Mouse (Mus musculus) ES-Bruce4 (cell line): ENCODE results near the gene Rasgef1b. TPM values are rescaled to one million over a fixed set of nuclear protein-coding genes. Genes with fewer than 3 reads are reported as not detected.

Experiments used
- H3K27ac ChIP-seq: 2 replicates; pipeline ENCODE4 v1.5.1; 2012; ENCODE audit warnings: low read length, inconsistent platforms; ENCODE audit not compliant: insufficient read depth
- H3K27me3 ChIP-seq: 2 replicates; pipeline ENCODE4 v1.6.1; 2012; ENCODE audit warnings: mild to moderate bottlenecking, low read length, inconsistent platforms; ENCODE audit not compliant: control insufficient read depth, poor library complexity, insufficient read depth, severe bottlenecking
- H3K36me3 ChIP-seq: 2 replicates; pipeline ENCODE4 v1.6.1; 2012; ENCODE audit warnings: inconsistent platforms, mild to moderate bottlenecking, low read length, moderate library complexity; ENCODE audit not compliant: control insufficient read depth, poor library complexity, insufficient read depth, severe bottlenecking
- H3K4me1 ChIP-seq: one replicate; pipeline ENCODE4 v1.8.1; 2011; ENCODE audit warnings: low read length; ENCODE audit not compliant: control insufficient read depth, insufficient read depth
- H3K4me3 ChIP-seq: 2 replicates; pipeline ENCODE4 v1.5.1; 2011; ENCODE audit warnings: low read depth, mild to moderate bottlenecking, low read length
- H3K9ac ChIP-seq: 2 replicates; pipeline ENCODE4 v1.6.1; 2012; ENCODE audit warnings: low read depth, mild to moderate bottlenecking, inconsistent platforms; ENCODE audit not compliant: poor library complexity, severe bottlenecking
- H3K9me3 ChIP-seq: replicated peaks from 2 replicates; pipeline ENCODE4 v1.6.1; 2012; ENCODE audit warnings: mild to moderate bottlenecking, low read length, inconsistent platforms; ENCODE audit not compliant: control insufficient read depth, poor library complexity, insufficient read depth, severe bottlenecking
- CTCF ChIP-seq: IDR thresholded peaks from one replicate; pipeline ENCODE4 v1.8.1; 2011; ENCODE audit warnings: low read depth, low read length
- EP300 ChIP-seq: IDR thresholded peaks from 2 replicates; pipeline ENCODE4 v1.6.1; 2011; ENCODE audit warnings: low read depth, low read length; ENCODE audit not compliant: insufficient read depth
- POLR2A ChIP-seq: IDR thresholded peaks from one replicate; pipeline ENCODE4 v1.8.1; 2011; ENCODE audit warnings: low read length; ENCODE audit not compliant: insufficient read depth
- polyA plus RNA-seq: library from polyadenylated mRNA; stranded (reverse); fragments of >200 nt; gene quantifications from 2 replicates; pipeline ENCODE4 v1.2.4, GENCODE M21; 2011; ENCODE audit warnings: low read depth; ENCODE audit not compliant: missing spikeins, insufficient read depth, insufficient read length

The Rasgef1b gene
- polyA plus RNA-seq, 1 experiment = 1.9 TPM

GRCm38 (mm10) chr5:99238150-99238549 lies 490.7 kb downstream of the Rasgef1b start:
- Histone ChIP-seq H3K4me3 (no peak overlapping the region), H3K4me1 (no peaks in the 10 kb centered on the region), H3K9me3 (no peaks in the 10 kb centered on the region), H3K27ac (no peak overlapping the region), H3K27me3 (no peaks in the 10 kb centered on the region), H3K36me3 (no peaks in the 10 kb centered on the region), H3K9ac (no peak overlapping the region)
- TF ChIP-seq POLR2A (no peak), CTCF (no peak), EP300 (no peak)

DNA sequence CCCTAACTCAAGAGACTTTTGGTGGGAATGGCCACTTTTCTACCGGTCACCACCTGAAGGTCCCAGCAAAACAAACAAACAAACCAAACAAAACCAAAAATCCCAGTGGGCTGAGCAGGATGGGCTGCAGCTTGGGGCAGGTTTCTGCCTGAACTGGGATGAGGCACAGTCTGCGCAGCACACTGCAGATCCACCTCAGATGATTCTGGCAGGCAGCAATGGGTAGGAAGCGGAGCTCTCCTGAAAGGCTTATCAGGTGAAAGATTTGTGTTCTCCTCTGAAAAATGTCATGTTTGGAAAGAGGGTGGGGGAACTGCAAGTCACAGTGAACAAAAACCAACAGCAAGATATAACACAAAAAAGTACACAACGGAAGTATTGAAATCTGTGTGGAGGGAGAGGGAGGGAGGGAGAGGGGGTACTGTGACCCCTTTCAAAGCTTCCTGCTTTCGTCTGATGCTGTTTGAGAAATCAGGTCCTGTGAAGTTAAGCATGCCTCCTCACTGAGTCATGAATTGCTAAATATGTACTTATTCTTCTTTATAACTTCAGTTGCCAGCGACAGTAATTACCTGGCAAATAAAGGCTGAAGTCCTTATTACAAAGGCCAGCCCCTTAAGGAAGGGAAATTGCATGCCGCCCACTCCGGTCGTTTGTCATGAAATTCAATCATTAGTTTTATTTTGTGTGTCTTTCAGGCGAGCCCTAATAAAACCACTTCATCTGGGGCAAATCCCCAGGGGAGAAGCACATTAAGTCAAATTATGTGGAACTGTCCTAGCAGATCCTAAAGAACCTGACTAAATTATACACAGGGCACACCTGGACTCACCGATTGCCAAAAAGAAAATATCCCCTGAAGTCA lies 491.7 kb downstream of the Rasgef1b start:
- no peaks in the 10 kb centered on the region for H3K4me1 ChIP-seq
- no peak overlapping the region for H3K4me3 ChIP-seq
- H3K9me3 ChIP-seq = no peaks in the 10 kb centered on the region
- TF ChIP-seq EP300 (no peak), CTCF (no peak), POLR2A (no peak)
- no peaks in the 10 kb centered on the region for H3K36me3 ChIP-seq
- no peaks in the 10 kb centered on the region for H3K27me3 ChIP-seq
- no peak overlapping the region for H3K9ac ChIP-seq
- no peak overlapping the region for H3K27ac ChIP-seq

DNA sequence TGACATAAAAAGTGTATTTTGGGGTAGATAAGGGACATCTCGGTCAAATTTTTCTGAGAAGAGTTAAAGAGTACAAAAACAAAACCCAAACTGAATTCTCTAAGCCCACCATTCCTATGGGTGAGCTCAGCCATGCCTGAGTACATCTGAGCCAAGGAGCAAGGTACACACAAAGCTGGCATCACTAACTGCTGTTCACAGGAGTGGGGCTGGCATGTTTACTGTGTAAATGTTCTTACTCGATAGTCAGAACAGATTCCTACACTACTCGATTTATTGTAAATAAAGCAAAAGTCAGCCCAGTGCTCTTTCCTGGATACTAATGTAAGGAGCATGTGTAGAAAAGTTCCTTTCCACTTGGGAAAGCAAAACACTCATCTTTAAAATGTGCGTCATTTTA lies 492.4 kb downstream of the Rasgef1b start:
- Histone ChIP-seq H3K27ac (no peak overlapping the region), H3K9ac (no peak overlapping the region), H3K4me1 (no peaks in the 10 kb centered on the region), H3K36me3 (no peaks in the 10 kb centered on the region), H3K9me3 (no peaks in the 10 kb centered on the region), H3K4me3 (no peak overlapping the region), H3K27me3 (no peaks in the 10 kb centered on the region)
- TF ChIP-seq EP300 (no peak), POLR2A (no peak), CTCF (no peak)

- Histone ChIP-seq H3K27me3 (no peaks in the 10 kb centered on the region), H3K9me3 (no peaks in the 10 kb centered on the region), H3K27ac (no peak overlapping the region), H3K36me3 (no peaks in the 10 kb centered on the region), H3K4me3 (no peak overlapping the region), H3K4me1 (no peaks in the 10 kb centered on the region), H3K9ac (no peak overlapping the region)
- TF ChIP-seq EP300 (no peak), POLR2A (no peak), CTCF (no peak)
Observed at GRCm38 (mm10) chr5:99234275-99234674, 494.6 kb downstream of the Rasgef1b start.

- H3K36me3 ChIP-seq = no peaks in the 10 kb centered on the region
Observed at GRCm38 (mm10) chr5:99233176-99233575, 495.7 kb downstream of the Rasgef1b start.

DNA sequence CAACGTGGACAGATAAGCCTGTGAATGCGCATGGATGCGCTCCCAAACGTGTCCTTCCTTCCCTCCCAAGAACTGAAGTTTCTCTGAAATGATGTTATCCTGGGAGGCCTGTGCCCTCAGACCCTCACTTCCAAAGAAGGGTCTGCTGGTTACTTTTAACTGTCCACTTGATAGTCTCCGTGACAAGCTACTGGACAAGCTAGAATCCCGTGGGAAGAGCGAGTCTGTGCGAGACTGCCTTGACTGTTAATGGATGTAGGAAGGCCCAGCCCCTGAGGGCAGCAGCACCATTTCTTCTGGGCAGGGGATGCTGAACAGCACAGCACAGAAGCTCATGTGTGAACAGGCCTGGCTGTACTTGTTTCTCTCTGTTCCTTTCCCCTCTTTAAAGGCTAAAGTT lies 496.5 kb downstream of the Rasgef1b start:
- Histone ChIP-seq H3K27me3 (no peaks in the 10 kb centered on the region), H3K4me1 (no peaks in the 10 kb centered on the region), H3K9me3 (no peaks in the 10 kb centered on the region), H3K36me3 (no peaks in the 10 kb centered on the region), H3K27ac (no peak overlapping the region), H3K9ac (no peak overlapping the region), H3K4me3 (no peak overlapping the region)
- TF ChIP-seq EP300 (no peak), CTCF (no peak), POLR2A (no peak)

More at GRCm38 (mm10) chr5:99233176-99233575, 495.7 kb downstream of the Rasgef1b start:
- H3K4me1 ChIP-seq = no peaks in the 10 kb centered on the region
- no peak overlapping the region for H3K9ac ChIP-seq
- no peaks in the 10 kb centered on the region for H3K27me3 ChIP-seq
- TF ChIP-seq EP300 (no peak), POLR2A (no peak), CTCF (no peak)
- no peak overlapping the region for H3K4me3 ChIP-seq
- H3K27ac ChIP-seq = no peak overlapping the region
- H3K9me3 ChIP-seq = no peaks in the 10 kb centered on the region
